Mouse (Mus musculus): ENCODE measurements around the gene Wnk2. TPM values are rescaled to one million over a fixed set of nuclear protein-coding genes. Genes with fewer than 3 reads are reported as not detected.

The Wnk2 gene
- polyA plus RNA-seq, 1 experiment: not detected

DNA sequence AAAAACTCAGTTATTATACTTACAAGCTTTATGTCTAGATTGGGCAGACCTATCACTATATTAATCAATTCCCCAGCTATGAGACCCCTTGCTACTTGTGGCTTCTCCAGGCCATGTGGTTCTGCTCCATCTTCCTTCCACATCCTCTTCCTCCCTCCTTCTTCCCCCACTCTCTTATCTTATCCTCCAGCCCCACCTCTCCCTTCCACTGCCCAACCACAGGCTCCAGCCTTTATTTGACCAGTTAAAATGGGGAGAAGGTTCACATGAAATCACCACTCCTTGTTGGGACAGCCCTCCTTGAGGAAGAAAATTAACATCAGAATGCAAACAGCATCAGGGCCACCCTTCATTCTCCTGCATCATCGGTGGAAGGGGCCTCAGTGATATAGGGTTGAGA, 32.9 kb upstream of the Wnk2 start:
- Histone ChIP-seq H3K4me3 (ENCODE audit: insufficient read depth, low read length) (no peak overlapping the region), H3K4me1 (ENCODE audit: control insufficient read depth, insufficient read depth, low read length) (peaks cover 43% of the 10 kb centered on the region), H3K27ac (ENCODE audit: insufficient read depth, low read depth, low read length) (no peak overlapping the region)
- TF ChIP-seq CTCF (IDR thresholded peaks at IDR 0.05; ENCODE audit: low read depth, low read length) (no peak), POLR2A (IDR thresholded peaks at IDR 0.05; ENCODE audit: borderline replicate concordance, low read depth, low read length) (no peak)

DNA sequence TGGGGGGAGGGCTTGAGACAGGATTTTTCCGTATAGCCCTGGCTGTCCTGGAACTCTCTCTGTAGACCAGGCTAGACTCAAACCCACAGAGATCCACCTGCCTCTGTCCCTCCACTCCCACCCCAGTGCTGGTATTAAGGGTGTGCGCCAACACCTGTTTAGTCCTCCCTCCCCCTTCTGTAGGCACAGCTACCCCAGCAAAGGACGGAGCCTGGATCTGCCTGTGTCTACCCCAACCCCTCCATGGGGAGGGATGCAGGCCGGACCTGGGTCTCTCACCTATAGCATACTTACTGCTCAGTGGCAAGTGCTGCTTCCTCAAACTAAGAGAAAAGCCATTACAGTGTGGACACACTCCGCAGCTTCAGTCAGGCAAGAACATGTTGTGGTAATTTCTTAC, 32.5 kb upstream of the Wnk2 start:
- Histone ChIP-seq H3K4me1 (ENCODE audit: control insufficient read depth, insufficient read depth, low read length) (peaks cover 43% of the 10 kb centered on the region), H3K4me3 (ENCODE audit: insufficient read depth, low read length) (no peak overlapping the region), H3K27ac (ENCODE audit: insufficient read depth, low read depth, low read length) (no peak overlapping the region)
- TF ChIP-seq CTCF (IDR thresholded peaks at IDR 0.05; ENCODE audit: low read depth, low read length) (no peak), POLR2A (IDR thresholded peaks at IDR 0.05; ENCODE audit: borderline replicate concordance, low read depth, low read length) (no peak)

DNA sequence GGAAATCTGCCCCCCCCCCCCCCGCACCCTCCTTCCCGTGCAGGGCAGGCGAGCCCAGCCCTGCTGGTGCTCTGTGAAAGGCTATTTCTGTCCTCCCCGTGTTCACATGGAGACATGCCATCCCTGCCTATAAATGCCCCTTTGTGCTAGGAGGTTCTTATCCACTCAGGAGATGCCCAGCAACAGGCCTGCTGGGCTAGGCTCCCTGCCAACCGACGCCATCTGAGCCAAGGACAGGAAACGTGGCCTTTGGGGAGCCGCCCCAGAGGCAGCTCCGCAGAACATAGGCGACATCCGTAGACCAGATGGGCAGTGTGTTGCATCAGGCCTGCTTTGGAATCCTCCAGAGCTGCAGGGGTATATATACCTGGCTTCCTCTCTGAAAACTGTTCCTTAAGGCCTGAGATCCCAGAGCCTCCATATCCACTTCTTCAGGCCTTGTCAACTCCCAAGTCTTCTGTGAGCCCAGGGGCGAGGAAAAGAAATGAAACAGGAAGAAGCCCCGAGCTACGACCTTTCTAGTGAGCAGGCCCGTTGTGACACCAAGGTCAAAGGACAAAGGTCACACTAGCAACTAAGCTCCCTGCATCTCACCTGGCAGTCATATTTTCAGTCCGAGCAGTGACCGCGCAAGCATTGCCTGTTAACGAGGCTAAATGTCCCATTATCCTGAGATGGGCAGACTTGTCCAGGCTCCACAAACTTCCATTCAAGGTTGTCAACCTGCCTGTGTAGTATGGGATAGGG, 31.2 kb upstream of the Wnk2 start:
- H3K4me1 ChIP-seq (ENCODE audit: control insufficient read depth, insufficient read depth, low read length): peaks cover 35% of the 10 kb centered on the region
- no peak overlapping the region for H3K27ac ChIP-seq (ENCODE audit: insufficient read depth, low read depth, low read length)
- H3K4me3 ChIP-seq (ENCODE audit: insufficient read depth, low read length): no peak overlapping the region
- no peak for TF ChIP-seq CTCF (IDR thresholded peaks at IDR 0.05; ENCODE audit: low read depth, low read length)
- no peak for TF ChIP-seq POLR2A (IDR thresholded peaks at IDR 0.05; ENCODE audit: borderline replicate concordance, low read depth, low read length)

DNA sequence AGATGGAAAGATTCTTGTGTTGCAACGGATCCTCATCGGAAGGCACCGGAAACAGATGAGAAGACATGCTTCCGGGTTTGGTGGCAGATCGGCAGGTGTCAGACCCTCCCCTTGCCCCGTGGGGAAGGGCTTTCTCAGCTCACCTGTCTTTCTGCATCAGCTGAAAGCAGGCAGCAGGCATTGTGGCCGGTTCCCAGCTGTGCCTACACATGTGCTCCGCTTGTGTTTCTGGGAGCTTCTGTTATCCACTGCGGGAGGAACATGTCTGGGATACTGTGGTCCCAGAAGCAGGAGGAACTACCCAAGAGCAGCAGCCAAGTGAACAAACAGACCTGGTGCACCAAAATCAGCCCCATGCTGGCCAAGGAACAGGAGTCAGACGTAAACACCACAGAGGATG, 27.7 kb upstream of the Wnk2 start:
- no peak overlapping the region for H3K4me3 ChIP-seq (ENCODE audit: insufficient read depth, low read length)
- TF ChIP-seq CTCF (IDR thresholded peaks at IDR 0.05; ENCODE audit: low read depth, low read length) (no peak), POLR2A (IDR thresholded peaks at IDR 0.05; ENCODE audit: borderline replicate concordance, low read depth, low read length) (no peak)
- H3K27ac ChIP-seq (ENCODE audit: insufficient read depth, low read depth, low read length): no peak overlapping the region
- H3K4me1 ChIP-seq (ENCODE audit: control insufficient read depth, insufficient read depth, low read length): peaks cover 27% of the 10 kb centered on the region

DNA sequence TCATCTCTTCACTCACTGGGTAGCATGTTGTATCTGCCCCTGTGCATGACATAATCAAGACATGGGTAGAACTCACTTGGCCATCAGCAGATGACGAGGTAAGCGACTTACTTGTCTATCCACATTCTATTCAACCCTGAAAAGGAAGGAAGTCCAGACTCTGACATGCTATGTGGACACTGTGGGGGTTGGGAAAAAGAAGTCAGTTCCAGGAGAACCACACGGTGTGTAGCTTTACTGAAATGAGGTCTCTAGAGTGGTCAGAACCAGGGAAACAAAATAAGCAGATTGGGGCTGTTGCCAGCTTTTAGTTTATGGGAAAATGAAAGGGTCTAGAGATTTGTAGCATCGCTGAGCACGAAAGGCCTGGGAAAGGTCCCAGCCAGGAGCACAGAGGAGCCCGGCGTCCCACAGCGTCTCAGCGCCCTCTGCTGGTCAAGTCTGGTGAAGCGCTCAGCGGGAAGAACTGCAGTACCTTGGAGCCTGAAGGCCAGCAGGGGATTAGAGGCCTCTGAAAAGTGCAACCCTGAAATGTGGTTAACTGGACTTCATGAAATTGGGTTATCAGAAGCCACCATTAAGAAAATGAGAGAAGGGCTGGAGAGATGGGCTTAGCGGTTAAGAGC, 25.3 kb upstream of the Wnk2 start:
- Histone ChIP-seq H3K27ac (ENCODE audit: insufficient read depth, low read depth, low read length) (no peak overlapping the region), H3K4me3 (ENCODE audit: insufficient read depth, low read length) (peak overlapping the region; percentile 17; the same call in 1 of the 2 replicates), H3K4me1 (ENCODE audit: control insufficient read depth, insufficient read depth, low read length) (peaks cover 13% of the 10 kb centered on the region)
- TF ChIP-seq CTCF (IDR thresholded peaks at IDR 0.05; ENCODE audit: low read depth, low read length): peak; percentile 64
- TF ChIP-seq POLR2A (IDR thresholded peaks at IDR 0.05; ENCODE audit: borderline replicate concordance, low read depth, low read length): no peak

DNA sequence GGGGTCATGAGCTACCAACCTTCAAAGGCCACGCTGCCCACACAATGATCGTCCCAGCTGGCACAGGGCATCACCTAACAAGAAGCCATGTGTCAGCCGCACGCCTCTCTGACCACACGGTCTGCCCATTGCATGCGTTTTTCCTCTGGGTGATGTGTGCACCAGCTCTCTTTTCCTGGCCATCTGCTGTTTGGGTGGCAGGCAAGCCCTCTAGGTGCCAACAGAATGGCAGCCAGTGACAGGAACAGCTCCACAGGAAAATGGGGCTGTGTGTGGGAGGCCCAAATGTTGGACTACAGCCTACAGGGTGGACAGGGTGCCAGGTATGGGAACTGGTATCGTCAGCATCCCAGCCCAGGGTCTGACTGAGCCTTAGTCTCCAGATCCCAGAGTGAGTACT, 24.5 kb upstream of the Wnk2 start:
- peaks cover 10% of the 10 kb centered on the region for H3K4me1 ChIP-seq (ENCODE audit: control insufficient read depth, insufficient read depth, low read length)
- no peak overlapping the region for H3K4me3 ChIP-seq (ENCODE audit: insufficient read depth, low read length)
- TF ChIP-seq CTCF (IDR thresholded peaks at IDR 0.05; ENCODE audit: low read depth, low read length): no peak
- no peak for TF ChIP-seq POLR2A (IDR thresholded peaks at IDR 0.05; ENCODE audit: borderline replicate concordance, low read depth, low read length)
- no peak overlapping the region for H3K27ac ChIP-seq (ENCODE audit: insufficient read depth, low read depth, low read length)

DNA sequence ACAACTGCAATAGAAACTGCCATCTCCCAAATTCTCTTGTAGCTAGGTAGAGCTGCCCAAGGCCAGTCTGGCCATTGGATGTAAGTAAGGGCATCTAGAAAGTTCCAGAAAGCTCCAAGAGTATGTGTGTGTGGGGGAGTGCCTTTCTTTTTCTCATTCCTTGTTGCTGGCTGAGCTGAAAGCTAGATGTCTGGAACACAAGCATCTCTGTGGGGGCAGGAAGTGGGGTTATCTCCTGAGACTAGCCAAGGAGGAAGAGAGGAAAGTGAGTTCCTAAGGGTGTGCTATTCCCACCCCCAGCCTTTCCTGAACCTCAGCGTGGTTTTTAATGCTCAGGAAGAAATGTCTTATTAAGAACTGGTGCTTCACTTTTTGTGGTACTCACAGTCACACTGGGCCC, 23.9 kb upstream of the Wnk2 start:
- no peak overlapping the region for H3K27ac ChIP-seq (ENCODE audit: insufficient read depth, low read depth, low read length)
- TF ChIP-seq CTCF (IDR thresholded peaks at IDR 0.05; ENCODE audit: low read depth, low read length) (no peak), POLR2A (IDR thresholded peaks at IDR 0.05; ENCODE audit: borderline replicate concordance, low read depth, low read length) (no peak)
- H3K4me3 ChIP-seq (ENCODE audit: insufficient read depth, low read length): no peak overlapping the region
- peaks cover 13% of the 10 kb centered on the region for H3K4me1 ChIP-seq (ENCODE audit: control insufficient read depth, insufficient read depth, low read length)

DNA sequence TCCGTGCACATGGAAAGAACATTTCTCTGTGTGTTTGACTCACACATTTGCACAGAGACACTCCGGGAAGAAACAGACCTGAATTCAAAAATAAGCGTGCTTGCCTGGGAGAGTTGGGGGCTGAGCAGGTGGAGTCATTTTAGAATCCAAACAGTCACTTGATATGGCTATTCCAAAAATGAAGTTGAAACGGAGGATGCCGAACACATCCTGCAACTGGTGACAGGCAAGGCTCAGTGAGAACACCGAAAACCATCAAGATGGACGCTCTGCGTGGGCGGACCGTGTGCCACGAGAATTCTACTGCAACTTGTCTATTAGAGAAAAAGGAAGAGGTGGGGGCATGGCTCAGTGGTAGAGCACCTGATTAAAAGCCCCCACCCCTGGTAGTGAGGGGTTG, 22.8 kb upstream of the Wnk2 start:
- Histone ChIP-seq H3K4me3 (ENCODE audit: insufficient read depth, low read length) (no peak overlapping the region), H3K4me1 (ENCODE audit: control insufficient read depth, insufficient read depth, low read length) (peaks cover 13% of the 10 kb centered on the region), H3K27ac (ENCODE audit: insufficient read depth, low read depth, low read length) (no peak overlapping the region)
- TF ChIP-seq CTCF (IDR thresholded peaks at IDR 0.05; ENCODE audit: low read depth, low read length): no peak
- no peak for TF ChIP-seq POLR2A (IDR thresholded peaks at IDR 0.05; ENCODE audit: borderline replicate concordance, low read depth, low read length)

DNA sequence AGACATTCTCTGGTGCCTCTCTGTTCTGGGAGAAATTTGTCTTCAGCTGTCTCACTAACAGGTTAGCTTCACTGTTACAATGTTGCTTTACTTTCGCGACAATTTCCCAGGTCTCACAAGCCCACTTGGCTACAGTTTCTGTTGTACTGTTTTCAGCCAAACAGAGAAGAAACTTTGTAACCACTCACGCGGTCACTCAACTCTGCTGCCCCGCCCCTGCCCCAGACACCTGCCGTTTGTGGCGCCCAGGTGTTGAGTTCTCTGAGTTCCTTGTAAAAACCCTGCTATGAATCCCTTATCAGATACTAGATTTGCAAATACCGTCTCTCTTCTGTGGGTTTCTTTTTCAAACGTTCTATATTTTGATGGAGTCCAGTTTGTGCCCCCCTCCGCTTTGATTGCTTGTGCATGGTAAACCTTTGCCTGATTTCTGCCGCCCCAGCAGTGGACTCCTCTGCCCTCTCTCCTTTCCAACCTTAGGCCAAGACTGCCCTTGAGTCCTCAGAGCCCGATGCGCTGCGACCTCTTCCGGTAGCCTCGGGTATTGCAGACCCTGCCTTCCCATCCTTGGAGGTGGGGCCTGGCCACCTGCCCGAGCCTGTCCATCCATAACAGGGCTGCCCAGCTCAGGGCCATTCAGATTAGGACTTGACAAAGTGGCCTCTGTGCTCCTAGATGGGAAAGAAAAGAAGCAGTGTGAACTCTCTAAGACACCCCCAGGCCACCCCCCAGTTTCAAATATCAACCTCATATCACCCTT, 21.8 kb upstream of the Wnk2 start:
- TF ChIP-seq CTCF (IDR thresholded peaks at IDR 0.05; ENCODE audit: low read depth, low read length) (peak; percentile 78), POLR2A (IDR thresholded peaks at IDR 0.05; ENCODE audit: borderline replicate concordance, low read depth, low read length) (no peak)
- Histone ChIP-seq H3K27ac (ENCODE audit: insufficient read depth, low read depth, low read length) (no peak overlapping the region), H3K4me3 (ENCODE audit: insufficient read depth, low read length) (no peak overlapping the region), H3K4me1 (ENCODE audit: control insufficient read depth, insufficient read depth, low read length) (peaks cover 13% of the 10 kb centered on the region)

DNA sequence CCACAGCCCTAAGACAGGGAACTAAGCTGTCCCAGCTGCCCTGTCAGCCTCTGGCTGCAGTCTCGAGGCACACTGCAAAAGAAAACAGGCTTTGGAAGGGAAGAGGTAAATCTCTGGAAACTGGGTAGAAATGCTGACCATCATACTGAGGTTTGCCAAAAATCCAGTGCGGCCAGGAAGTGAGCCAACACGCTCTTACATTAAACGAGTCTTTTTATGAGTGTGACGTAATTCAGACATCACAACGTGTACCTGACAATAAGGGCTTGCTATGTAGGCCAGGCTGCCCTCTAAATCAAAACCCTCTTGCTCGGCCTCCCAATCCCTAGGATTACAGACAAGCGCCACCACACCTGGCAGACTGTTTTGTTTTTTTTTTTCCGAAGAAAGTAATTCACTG, 19.3 kb upstream of the Wnk2 start:
- Histone ChIP-seq H3K4me1 (ENCODE audit: control insufficient read depth, insufficient read depth, low read length) (0 out of 2 replicates have a peak, but pooled peaks cover 4% of the 10 kb centered on the region), H3K27ac (ENCODE audit: insufficient read depth, low read depth, low read length) (no peak overlapping the region), H3K4me3 (ENCODE audit: insufficient read depth, low read length) (no peak overlapping the region)
- no peak for TF ChIP-seq POLR2A (IDR thresholded peaks at IDR 0.05; ENCODE audit: borderline replicate concordance, low read depth, low read length)
- TF ChIP-seq CTCF (IDR thresholded peaks at IDR 0.05; ENCODE audit: low read depth, low read length): no peak

Data from bone marrow macrophage, adult 2 months (primary cell).